Mouse (Mus musculus) olfactory bulb, adult 2 months (tissue): Measurements from ENCODE around the gene Ergic1.

Source experiments
- CTCF ChIP-seq: fragments of 200-500 bp; IDR thresholded peaks from 2 replicates; pipeline ENCODE4 v1.5.1; 2012; ENCODE audit warnings: low read depth, mild to moderate bottlenecking, low read length, moderate library complexity; ENCODE audit not compliant: insufficient read depth
- POLR2A ChIP-seq: fragments of 200-500 bp; IDR thresholded peaks from 2 replicates; pipeline ENCODE4 v1.6.1; 2012; ENCODE audit warnings: mild to moderate bottlenecking, low read depth, low read length, moderate library complexity; ENCODE audit not compliant: insufficient read depth

GRCm38 (mm10) chr17:26618498-26618897 lies 57.2 kb downstream of the Ergic1 start:
- TF ChIP-seq POLR2A = no peak
- TF ChIP-seq CTCF = no peak
